Mouse (Mus musculus): ENCODE measurements around the gene Chrdl1. TPM values are rescaled to one million over a fixed set of nuclear protein-coding genes. Genes with fewer than 3 reads are reported as not detected.

Chrdl1 gene
- 1.8 and 2.5 TPM in 2 replicates for polyA plus RNA-seq (2014; fragmentation: Nextera tagmentation; extraction: Ambion mirVana)

- Histone ChIP-seq H3K4me1 (replicated peaks; ENCODE audit: control insufficient read depth, insufficient read depth, low read length) (no peaks in the 10 kb centered on the region), H3K27me3 (replicated peaks; ENCODE audit: control insufficient read depth, insufficient read depth, low read length) (peaks cover 26% of the 10 kb centered on the region), H3K4me2 (peak within 1 kb of the TSS; percentile 54), H3K9me3 (ENCODE audit: control insufficient read depth, low read length) (no peaks in the 10 kb centered on the region), H3K27ac (ENCODE audit: low read depth, low read length) (no peak within 1 kb of the TSS), H3K9ac (ENCODE audit: low read depth, low read length) (no peak within 1 kb of the TSS), H3K36me3 (ENCODE audit: control insufficient read depth, insufficient read depth, low read length) (no peaks in the 10 kb centered on the region), H3K4me3 (ENCODE audit: low read depth, low read length) (peak within 1 kb of the TSS; percentile 34)
- 9% methylated on average over 21 of the region's 37 CpGs for WGBS
- DNase-seq (ENCODE audit: low spot score) (peak; percentile 32), ATAC-seq (replicated peaks; ENCODE audit: low FRiP score) (no peak; the same call in 1 of the 2 replicates)
Observed at GRCm38 (mm10) chrX:143393791-143394369, at the start of gene Chrdl1. Chrdl1 (minus strand) TSS chrX:143394262.

GRCm38 (mm10) chrX:143442638-143443037 is 48.6 kb upstream of the Chrdl1 start:
- Histone ChIP-seq H3K4me2 (no peak overlapping the region), H3K9ac (ENCODE audit: low read depth, low read length) (no peak overlapping the region), H3K4me3 (ENCODE audit: low read depth, low read length) (no peak overlapping the region), H3K9me3 (ENCODE audit: control insufficient read depth, low read length) (no peaks in the 10 kb centered on the region), H3K27ac (ENCODE audit: low read depth, low read length) (no peak overlapping the region), H3K27me3 (replicated peaks; ENCODE audit: control insufficient read depth, insufficient read depth, low read length) (no peaks in the 10 kb centered on the region), H3K4me1 (replicated peaks; ENCODE audit: control insufficient read depth, insufficient read depth, low read length) (no peaks in the 10 kb centered on the region), H3K36me3 (ENCODE audit: control insufficient read depth, insufficient read depth, low read length) (no peaks in the 10 kb centered on the region)
- DNase-seq (ENCODE audit: low spot score): no peak
- WGBS: 45% methylated on average over 4 of the region's 4 CpGs
- ATAC-seq (replicated peaks; ENCODE audit: low FRiP score): no peak

- no peaks in the 10 kb centered on the region for H3K36me3 ChIP-seq (ENCODE audit: control insufficient read depth, insufficient read depth, low read length)
- no peak for DNase-seq (ENCODE audit: low spot score)
- no peak overlapping the region for H3K4me2 ChIP-seq
- H3K9me3 ChIP-seq (ENCODE audit: control insufficient read depth, low read length): no peaks in the 10 kb centered on the region
- H3K9ac ChIP-seq (ENCODE audit: low read depth, low read length): no peak overlapping the region
- H3K27ac ChIP-seq (ENCODE audit: low read depth, low read length): no peak overlapping the region
- H3K27me3 ChIP-seq (replicated peaks; ENCODE audit: control insufficient read depth, insufficient read depth, low read length): no peaks in the 10 kb centered on the region
- H3K4me1 ChIP-seq (replicated peaks; ENCODE audit: control insufficient read depth, insufficient read depth, low read length): no peaks in the 10 kb centered on the region
- no peak overlapping the region for H3K4me3 ChIP-seq (ENCODE audit: low read depth, low read length)
- no peak for ATAC-seq (replicated peaks; ENCODE audit: low FRiP score)
- WGBS: 80% methylated on average over 2 of the region's 2 CpGs
Observed at GRCm38 (mm10) chrX:143404601-143405000, 10.5 kb upstream of the Chrdl1 start.

DNA sequence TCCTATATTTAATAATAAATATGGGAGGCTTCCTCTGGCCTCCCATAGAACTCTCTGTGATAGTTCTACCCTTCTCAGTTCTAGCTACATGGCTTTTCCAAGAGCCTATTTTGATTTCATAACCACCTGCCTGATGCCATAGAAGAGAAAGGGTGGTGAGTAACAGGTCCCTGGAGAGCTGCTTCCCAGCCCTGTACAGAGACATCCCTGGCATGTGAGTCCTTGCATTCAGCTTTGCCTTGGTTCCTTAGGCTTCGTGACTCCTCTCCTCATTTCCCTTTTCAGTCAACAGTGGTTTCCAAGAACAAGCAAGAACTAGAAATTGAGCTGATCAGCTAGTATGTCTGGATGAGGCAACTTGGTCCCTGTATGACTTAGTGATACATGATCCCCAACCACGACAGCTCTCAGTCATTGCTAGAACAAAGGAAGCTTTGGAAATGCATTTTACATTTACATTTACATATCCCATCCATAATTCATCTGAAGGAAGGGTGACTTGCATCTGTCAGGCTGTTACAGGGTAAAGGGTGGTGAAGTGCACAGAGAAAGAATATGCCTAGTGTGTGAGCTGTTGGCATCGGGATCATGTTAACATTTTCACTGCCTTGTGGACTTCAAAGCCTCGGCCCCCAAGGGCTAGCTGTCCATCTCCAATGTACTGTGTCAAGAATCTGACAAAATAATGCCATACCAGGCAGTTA is 27.7 kb downstream of the Chrdl1 start:
- no peak overlapping the region for H3K4me3 ChIP-seq (ENCODE audit: low read depth, low read length)
- H3K27ac ChIP-seq (ENCODE audit: low read depth, low read length): no peak overlapping the region
- no peaks in the 10 kb centered on the region for H3K36me3 ChIP-seq (ENCODE audit: control insufficient read depth, insufficient read depth, low read length)
- H3K4me2 ChIP-seq: no peak overlapping the region
- no peak for ATAC-seq (replicated peaks; ENCODE audit: low FRiP score)
- no peaks in the 10 kb centered on the region for H3K9me3 ChIP-seq (ENCODE audit: control insufficient read depth, low read length)
- 71% methylated on average over 4 of the region's 4 CpGs for WGBS
- no peak overlapping the region for H3K9ac ChIP-seq (ENCODE audit: low read depth, low read length)
- no peak for DNase-seq (ENCODE audit: low spot score)
- no peaks in the 10 kb centered on the region for H3K4me1 ChIP-seq (replicated peaks; ENCODE audit: control insufficient read depth, insufficient read depth, low read length)
- no peaks in the 10 kb centered on the region for H3K27me3 ChIP-seq (replicated peaks; ENCODE audit: control insufficient read depth, insufficient read depth, low read length)

GRCm38 (mm10) chrX:143347227-143347626 is 46.8 kb downstream of the Chrdl1 start:
- Histone ChIP-seq H3K4me1 (replicated peaks; ENCODE audit: control insufficient read depth, insufficient read depth, low read length) (no peaks in the 10 kb centered on the region), H3K36me3 (ENCODE audit: control insufficient read depth, insufficient read depth, low read length) (no peaks in the 10 kb centered on the region), H3K9me3 (ENCODE audit: control insufficient read depth, low read length) (no peaks in the 10 kb centered on the region), H3K27me3 (replicated peaks; ENCODE audit: control insufficient read depth, insufficient read depth, low read length) (peaks cover 2% of the 10 kb centered on the region; the same call in 1 of the 2 replicates), H3K27ac (ENCODE audit: low read depth, low read length) (no peak overlapping the region), H3K4me2 (no peak overlapping the region), H3K9ac (ENCODE audit: low read depth, low read length) (no peak overlapping the region), H3K4me3 (ENCODE audit: low read depth, low read length) (no peak overlapping the region)
- DNase-seq (ENCODE audit: low spot score): no peak
- no peak for ATAC-seq (replicated peaks; ENCODE audit: low FRiP score)
- WGBS: 59% methylated on average over 5 of the region's 5 CpGs

- H3K9me3 ChIP-seq (ENCODE audit: control insufficient read depth, low read length): no peaks in the 10 kb centered on the region
- ATAC-seq (replicated peaks; ENCODE audit: low FRiP score): no peak
- WGBS: 68% methylated on average over 3 of the region's 3 CpGs
Observed at GRCm38 (mm10) chrX:143346739-143347138, 47.3 kb downstream of the Chrdl1 start.

DNA sequence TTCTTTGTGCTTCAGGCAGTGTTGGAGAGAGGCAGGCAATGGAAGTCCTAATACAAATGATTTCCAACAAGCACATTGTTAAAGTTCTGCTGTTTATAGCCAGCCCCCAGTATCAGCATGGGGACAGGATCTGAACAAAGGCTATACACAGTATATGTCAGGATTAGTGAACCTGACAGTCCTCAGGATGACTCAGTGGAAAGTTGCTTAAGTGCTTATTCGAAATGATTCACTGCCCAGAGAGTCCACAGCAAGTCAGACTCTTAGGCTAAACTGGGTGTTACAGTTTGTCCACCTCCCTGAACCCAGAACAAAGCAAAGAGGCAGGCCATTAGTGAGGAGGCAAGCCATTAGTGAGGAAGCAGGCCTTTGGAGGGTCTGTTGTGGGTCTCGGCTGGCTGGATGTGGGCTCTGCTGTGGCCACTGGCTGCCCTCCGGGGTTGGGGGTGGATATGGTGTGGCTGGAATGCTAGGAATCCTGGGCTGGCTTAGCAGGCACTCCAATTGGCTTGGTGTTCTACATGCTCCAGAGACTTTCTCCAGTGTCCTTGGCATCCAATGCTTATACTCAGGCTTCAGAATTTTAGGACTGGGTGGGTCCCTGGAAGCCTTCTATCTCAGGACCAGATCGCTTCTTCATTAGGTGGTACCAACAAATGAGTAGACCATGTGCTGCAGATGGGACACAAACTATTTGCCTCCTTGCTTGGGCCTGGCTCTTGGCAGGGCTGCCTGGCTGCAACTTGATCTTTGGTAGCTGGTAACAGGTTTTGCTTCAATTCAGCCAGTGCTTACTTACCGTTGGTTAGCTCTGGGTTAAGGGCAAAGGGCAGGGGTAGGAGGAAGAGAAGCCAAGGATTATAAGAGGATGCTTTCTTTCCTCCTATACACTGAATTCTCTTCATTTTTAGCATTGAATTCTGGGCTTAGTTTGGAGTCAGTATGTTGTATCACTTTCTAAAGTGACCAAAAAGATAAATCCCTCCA is 49.3 kb downstream of the Chrdl1 start:
- H3K27ac ChIP-seq (ENCODE audit: low read depth, low read length): no peak overlapping the region
- DNase-seq (ENCODE audit: low spot score): no peak

More at GRCm38 (mm10) chrX:143346739-143347138, 47.3 kb downstream of the Chrdl1 start:
- Histone ChIP-seq H3K4me1 (replicated peaks; ENCODE audit: control insufficient read depth, insufficient read depth, low read length) (no peaks in the 10 kb centered on the region), H3K4me3 (ENCODE audit: low read depth, low read length) (no peak overlapping the region), H3K27me3 (replicated peaks; ENCODE audit: control insufficient read depth, insufficient read depth, low read length) (peaks cover 2% of the 10 kb centered on the region; the same call in 1 of the 2 replicates), H3K9ac (ENCODE audit: low read depth, low read length) (no peak overlapping the region), H3K4me2 (no peak overlapping the region), H3K36me3 (ENCODE audit: control insufficient read depth, insufficient read depth, low read length) (no peaks in the 10 kb centered on the region), H3K27ac (ENCODE audit: low read depth, low read length) (no peak overlapping the region)
- DNase-seq (ENCODE audit: low spot score): no peak

DNA sequence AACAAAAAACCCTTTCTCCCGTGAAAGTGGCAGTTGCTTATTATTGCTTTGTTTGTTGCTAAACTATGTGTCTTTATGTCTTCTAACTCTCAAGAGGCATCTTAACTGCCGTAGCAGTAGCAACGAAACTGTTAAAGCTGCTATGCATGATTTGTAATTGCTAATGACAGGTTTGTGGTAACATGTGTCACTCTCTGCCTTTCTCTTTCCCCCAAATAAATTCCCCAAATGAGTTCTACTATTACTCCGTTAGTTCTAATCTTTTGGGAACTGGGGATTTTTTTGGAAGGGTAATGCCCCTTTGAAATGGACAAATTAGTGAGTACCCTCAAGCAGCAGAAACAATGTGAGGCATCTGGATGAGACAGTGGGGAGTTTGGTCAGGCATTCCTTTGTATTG is 55.9 kb downstream of the Chrdl1 start:
- no peak for ATAC-seq (replicated peaks; ENCODE audit: low FRiP score)
- Histone ChIP-seq H3K4me2 (no peak overlapping the region), H3K27ac (ENCODE audit: low read depth, low read length) (no peak overlapping the region), H3K36me3 (ENCODE audit: control insufficient read depth, insufficient read depth, low read length) (no peaks in the 10 kb centered on the region), H3K4me3 (ENCODE audit: low read depth, low read length) (no peak overlapping the region), H3K4me1 (replicated peaks; ENCODE audit: control insufficient read depth, insufficient read depth, low read length) (no peaks in the 10 kb centered on the region), H3K9ac (ENCODE audit: low read depth, low read length) (no peak overlapping the region), H3K27me3 (replicated peaks; ENCODE audit: control insufficient read depth, insufficient read depth, low read length) (peaks cover 3% of the 10 kb centered on the region; the same call in 1 of the 2 replicates), H3K9me3 (ENCODE audit: control insufficient read depth, low read length) (no peaks in the 10 kb centered on the region)
- no peak for DNase-seq (ENCODE audit: low spot score)
- WGBS: 66% methylated on average over 4 of the region's 4 CpGs

More for the DNA sequence above, 49.3 kb downstream of the Chrdl1 start:
- Histone ChIP-seq H3K36me3 (ENCODE audit: control insufficient read depth, insufficient read depth, low read length) (no peaks in the 10 kb centered on the region), H3K4me1 (replicated peaks; ENCODE audit: control insufficient read depth, insufficient read depth, low read length) (no peaks in the 10 kb centered on the region), H3K27me3 (replicated peaks; ENCODE audit: control insufficient read depth, insufficient read depth, low read length) (0 out of 2 replicates have a peak, but pooled peaks cover 2% of the 10 kb centered on the region), H3K9me3 (ENCODE audit: control insufficient read depth, low read length) (no peaks in the 10 kb centered on the region), H3K4me3 (ENCODE audit: low read depth, low read length) (no peak overlapping the region), H3K9ac (ENCODE audit: low read depth, low read length) (no peak overlapping the region), H3K4me2 (no peak overlapping the region)
- WGBS: 58% methylated on average over 5 of the region's 5 CpGs
- no peak for ATAC-seq (replicated peaks; ENCODE audit: low FRiP score)

Data from liver, embryonic 11.5 days (tissue).